Mouse (Mus musculus): Measurements from ENCODE around the gene Ctbp2. TPM values are rescaled to one million over a fixed set of nuclear protein-coding genes. Genes with fewer than 3 reads are reported as not detected.
A peak's percentile ranks its signal among the peaks of the same experiment; 100 is the strongest.

Ctbp2 gene
- total RNA-seq, 2 experiments from 2014 or later = 17.7 to 21.8 TPM

GRCm38 (mm10) chr7:133047287-133047686 is 76.9 kb downstream of the Ctbp2 start:
- DNase-seq (ENCODE audit: low spot score) = peak; percentile 48

- no peak for DNase-seq (ENCODE audit: low spot score)
Measured at GRCm38 (mm10) chr7:133044721-133045120, 79.4 kb downstream of the Ctbp2 start.

- no peak for DNase-seq (ENCODE audit: low spot score)
Measured at GRCm38 (mm10) chr7:133041784-133042183, 82.4 kb downstream of the Ctbp2 start.

- DNase-seq (ENCODE audit: low spot score) = peak; percentile 24
Measured at GRCm38 (mm10) chr7:133040688-133041345, 83.3 kb downstream of the Ctbp2 start.

- no peak for DNase-seq (ENCODE audit: low spot score)
Measured at GRCm38 (mm10) chr7:133039556-133040255, 84.4 kb downstream of the Ctbp2 start.

- no peak for DNase-seq (ENCODE audit: low spot score)
Measured at GRCm38 (mm10) chr7:133037618-133038017, 86.5 kb downstream of the Ctbp2 start.

GRCm38 (mm10) chr7:133037217-133037616 is 86.9 kb downstream of the Ctbp2 start:
- no peak for DNase-seq (ENCODE audit: low spot score)

GRCm38 (mm10) chr7:133035901-133036300 is 88.3 kb downstream of the Ctbp2 start:
- no peak for DNase-seq (ENCODE audit: low spot score)

- DNase-seq (ENCODE audit: low spot score) = peak; percentile 71
Measured at GRCm38 (mm10) chr7:133032589-133033203, 91.5 kb downstream of the Ctbp2 start.

- DNase-seq (ENCODE audit: low spot score) = no peak
Measured at GRCm38 (mm10) chr7:133029496-133030047, 94.6 kb downstream of the Ctbp2 start.

GRCm38 (mm10) chr7:133029004-133029403 is 95.2 kb downstream of the Ctbp2 start:
- DNase-seq (ENCODE audit: low spot score) = no peak

GRCm38 (mm10) chr7:133027930-133028329 is 96.2 kb downstream of the Ctbp2 start:
- DNase-seq (ENCODE audit: low spot score) = no peak

- DNase-seq (ENCODE audit: low spot score) = no peak
Measured at GRCm38 (mm10) chr7:133024694-133025093, 99.5 kb downstream of the Ctbp2 start.

GRCm38 (mm10) chr7:133019481-133020020 is 104.6 kb downstream of the Ctbp2 start:
- no peak for DNase-seq (ENCODE audit: low spot score)

- no peak for DNase-seq (ENCODE audit: low spot score)
Measured at GRCm38 (mm10) chr7:133018961-133019360, 105.2 kb downstream of the Ctbp2 start.

- DNase-seq (ENCODE audit: low spot score) = peak; percentile 39
Measured at GRCm38 (mm10) chr7:133015416-133016070, 108.6 kb downstream of the Ctbp2 start.

- no peak for DNase-seq (ENCODE audit: low spot score)
Measured at GRCm38 (mm10) chr7:133014631-133015030, 109.5 kb downstream of the Ctbp2 start.

- no peak for DNase-seq (ENCODE audit: low spot score)
Measured at GRCm38 (mm10) chr7:133013923-133014322, 110.2 kb downstream of the Ctbp2 start.

- no peak for DNase-seq (ENCODE audit: low spot score)
Measured at GRCm38 (mm10) chr7:133012637-133013366, 111.4 kb downstream of the Ctbp2 start.

GRCm38 (mm10) chr7:133011611-133012010 is 112.5 kb downstream of the Ctbp2 start:
- no peak for DNase-seq (ENCODE audit: low spot score)

- DNase-seq (ENCODE audit: low spot score) = peak; percentile 39
Measured at GRCm38 (mm10) chr7:133011191-133011590, 113.0 kb downstream of the Ctbp2 start.

Data from gastrocnemius, adult 18-20 months (tissue).